Mouse (Mus musculus): ENCODE data around the gene Ahnak. TPM values are rescaled to one million over a fixed set of nuclear protein-coding genes. Genes with fewer than 3 reads are reported as not detected.

The Ahnak gene
- polyA plus RNA-seq, 1 experiment from 2014 or later, result 8.5 TPM

DNA sequence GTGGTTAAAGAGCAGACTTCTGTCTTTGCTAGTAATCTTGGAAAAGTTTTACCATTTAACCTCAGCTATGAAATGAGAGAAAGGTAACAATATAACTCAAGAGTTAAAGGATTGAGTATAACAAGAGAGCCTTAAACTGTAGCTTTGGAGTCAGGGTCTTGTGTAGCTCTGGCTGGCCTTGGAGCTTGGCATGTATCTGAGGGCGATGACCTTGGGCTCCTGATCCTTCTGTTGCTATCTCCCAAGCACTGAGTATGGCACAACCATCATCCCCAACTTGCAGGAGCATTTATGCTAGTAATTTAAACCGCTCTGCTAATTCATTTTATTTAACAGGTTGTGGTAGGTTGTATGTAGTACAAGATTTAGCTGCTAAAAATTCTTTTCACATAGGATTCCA is 13.6 kb upstream of the Ahnak start:
- ATAC-seq (ENCODE audit: low FRiP score), result no peak
- no peaks in the 10 kb centered on the region for H3K27me3 ChIP-seq
- no peak overlapping the region for H3K27ac ChIP-seq
- WGBS, result 93% methylated on average over 2 of the region's 2 CpGs
- H3K4me2 ChIP-seq, result no peak overlapping the region
- H3K9ac ChIP-seq, result no peak overlapping the region
- H3K4me1 ChIP-seq, result no peaks in the 10 kb centered on the region; the same call in 1 of the 2 replicates
- H3K4me3 ChIP-seq (replicated peaks), result no peak overlapping the region
- H3K9me3 ChIP-seq, result no peaks in the 10 kb centered on the region
- H3K36me3 ChIP-seq (replicated peaks), result peaks cover 97% of the 10 kb centered on the region

DNA sequence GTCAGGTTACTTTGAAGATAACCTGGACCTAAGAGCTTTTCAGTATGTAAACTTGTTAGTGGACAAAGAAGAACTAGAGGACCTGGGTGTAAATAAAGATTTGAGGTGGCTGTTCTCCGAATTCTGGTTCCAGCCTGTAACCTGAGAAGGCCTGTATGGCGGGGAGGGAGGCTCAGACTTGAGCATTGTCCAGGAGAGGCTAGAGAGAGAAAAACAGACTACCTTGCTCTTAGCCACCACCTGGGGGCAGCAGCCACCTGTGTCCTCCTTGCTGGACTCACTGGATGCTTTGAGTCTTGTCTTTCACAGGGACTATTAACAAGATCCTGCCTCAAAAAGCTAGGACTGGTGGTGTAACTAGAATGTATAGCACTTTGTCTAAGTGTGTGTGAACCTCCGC is 12.5 kb upstream of the Ahnak start:
- 53% methylated on average over 3 of the region's 3 CpGs for WGBS
- Histone ChIP-seq H3K9me3 (no peaks in the 10 kb centered on the region), H3K4me1 (no peaks in the 10 kb centered on the region; the same call in 1 of the 2 replicates), H3K4me3 (replicated peaks) (no peak overlapping the region), H3K27me3 (no peaks in the 10 kb centered on the region), H3K36me3 (replicated peaks) (peaks cover 94% of the 10 kb centered on the region), H3K9ac (no peak overlapping the region), H3K27ac (no peak overlapping the region), H3K4me2 (no peak overlapping the region)
- peak; percentile 79 for ATAC-seq (ENCODE audit: low FRiP score)

DNA sequence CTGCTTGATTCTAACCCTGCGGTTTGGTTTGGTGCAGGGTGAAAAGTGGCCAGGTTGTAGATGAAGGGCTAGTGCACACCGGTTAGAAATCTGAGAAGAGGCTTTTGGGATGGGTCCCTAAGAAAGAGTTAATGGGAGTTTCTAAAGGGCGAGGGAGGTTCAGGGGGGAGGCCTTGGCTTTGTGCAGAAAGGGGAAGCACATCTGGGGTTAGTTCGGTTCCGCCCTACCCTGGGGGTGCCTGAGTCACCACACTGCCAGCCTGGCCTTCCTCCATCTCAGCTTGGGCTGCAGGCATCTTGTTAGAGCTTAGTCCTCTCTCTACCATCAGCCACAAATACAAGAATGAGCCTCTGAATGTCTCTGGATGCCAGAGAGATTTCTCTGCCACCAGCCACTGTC is 8.3 kb upstream of the Ahnak start:
- Histone ChIP-seq H3K27me3 (no peaks in the 10 kb centered on the region), H3K36me3 (replicated peaks) (peaks cover 55% of the 10 kb centered on the region), H3K27ac (no peak overlapping the region), H3K9me3 (no peaks in the 10 kb centered on the region), H3K4me1 (peaks cover 31% of the 10 kb centered on the region), H3K4me2 (no peak overlapping the region), H3K4me3 (replicated peaks) (no peak overlapping the region), H3K9ac (no peak overlapping the region)
- ATAC-seq (ENCODE audit: low FRiP score), result no peak
- 47% methylated on average over 5 of the region's 5 CpGs for WGBS

DNA sequence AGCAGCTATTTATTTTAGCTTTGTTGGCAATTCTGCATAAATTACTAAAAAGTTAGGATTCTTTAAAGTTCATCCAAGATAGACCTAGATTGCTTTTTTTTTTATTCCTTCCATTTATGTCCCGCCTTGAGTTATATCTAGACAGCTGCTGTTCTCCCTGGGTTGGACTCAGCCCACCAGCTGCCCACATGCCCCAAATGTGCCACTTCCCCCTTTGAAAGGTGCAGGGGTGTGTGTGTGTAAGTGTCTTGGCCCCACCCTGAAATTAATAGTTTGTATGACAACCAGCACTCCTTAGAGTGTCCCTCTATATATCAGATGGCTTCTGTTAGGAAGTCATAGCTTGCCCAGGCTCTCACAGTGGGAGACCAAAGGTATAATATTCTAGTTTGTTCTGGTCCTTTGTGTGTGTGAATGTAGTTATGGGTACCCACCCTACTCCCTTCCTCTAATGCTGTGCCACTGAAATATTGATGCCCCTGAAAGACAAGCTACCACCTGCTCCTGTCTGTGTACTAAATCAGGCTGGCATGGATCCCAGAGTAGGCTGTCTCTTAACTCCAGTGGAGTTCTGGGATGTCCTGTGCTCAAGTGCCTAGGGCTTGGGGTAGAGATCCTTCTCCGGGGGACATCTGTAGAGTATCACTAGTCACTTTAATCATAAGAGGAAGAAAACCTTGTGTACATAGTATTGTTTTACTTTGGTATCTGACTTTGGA is 7.5 kb upstream of the Ahnak start:
- H3K9me3 ChIP-seq, result no peaks in the 10 kb centered on the region
- no peak overlapping the region for H3K27ac ChIP-seq
- H3K9ac ChIP-seq, result no peak overlapping the region
- H3K27me3 ChIP-seq, result no peaks in the 10 kb centered on the region
- 81% methylated on average over 2 of the region's 2 CpGs for WGBS
- H3K4me2 ChIP-seq, result no peak overlapping the region
- H3K36me3 ChIP-seq (replicated peaks), result peaks cover 47% of the 10 kb centered on the region
- H3K4me3 ChIP-seq (replicated peaks), result no peak overlapping the region
- no peak for ATAC-seq (ENCODE audit: low FRiP score)
- peaks cover 34% of the 10 kb centered on the region for H3K4me1 ChIP-seq

- ATAC-seq (ENCODE audit: low FRiP score), result no peak
- H3K9ac ChIP-seq, result 0 out of 2 replicates have a peak overlapping the region, but pooled peaks have one; percentile 34
- no peaks in the 10 kb centered on the region for H3K9me3 ChIP-seq
- H3K27ac ChIP-seq, result 0 out of 2 replicates have a peak overlapping the region, but pooled peaks have one; percentile 1
- WGBS, result 53% methylated on average over 5 of the region's 5 CpGs
- no peak overlapping the region for H3K4me2 ChIP-seq
- H3K4me3 ChIP-seq (replicated peaks), result no peak overlapping the region
- H3K4me1 ChIP-seq, result peaks cover 34% of the 10 kb centered on the region
- H3K27me3 ChIP-seq, result peaks cover 4% of the 10 kb centered on the region
- peaks cover 38% of the 10 kb centered on the region for H3K36me3 ChIP-seq (replicated peaks)
Observed at GRCm38 (mm10) chr19:8982303-8983149, 6.6 kb upstream of the Ahnak start.

DNA sequence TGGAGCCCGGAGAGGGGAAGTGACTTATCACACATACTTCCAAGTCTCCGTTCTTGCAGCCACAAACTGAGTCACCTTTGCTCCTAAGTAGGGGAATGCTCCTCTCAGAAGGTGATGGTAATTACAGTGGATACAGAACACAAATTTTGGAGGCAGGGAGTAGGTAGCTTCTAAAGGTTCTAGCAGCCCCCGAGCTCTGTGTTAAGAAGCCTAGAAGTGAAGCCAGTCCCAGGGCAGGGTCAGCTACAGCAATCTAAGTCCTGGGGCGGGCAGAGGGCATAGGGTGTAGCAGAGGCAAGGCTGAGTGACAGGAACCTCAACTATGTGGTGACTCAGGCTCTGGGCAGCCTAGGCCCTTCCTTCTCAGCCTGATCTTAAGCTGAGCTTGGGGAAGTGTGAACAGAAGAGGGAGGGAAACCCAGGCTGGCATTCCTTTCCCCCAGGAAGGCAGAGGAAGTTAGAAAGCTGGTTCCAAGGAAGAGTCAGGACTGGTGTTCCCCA is 5.9 kb upstream of the Ahnak start:
- no peak overlapping the region for H3K4me3 ChIP-seq (replicated peaks)
- H3K27me3 ChIP-seq, result peaks cover 11% of the 10 kb centered on the region
- H3K9me3 ChIP-seq, result no peaks in the 10 kb centered on the region
- 56% methylated on average over 4 of the region's 4 CpGs for WGBS
- peaks cover 31% of the 10 kb centered on the region for H3K36me3 ChIP-seq (replicated peaks)
- H3K4me2 ChIP-seq, result no peak overlapping the region
- no peak for ATAC-seq (ENCODE audit: low FRiP score)
- peaks cover 40% of the 10 kb centered on the region for H3K4me1 ChIP-seq
- H3K9ac ChIP-seq, result 0 out of 2 replicates have a peak overlapping the region, but pooled peaks have one; percentile 34
- H3K27ac ChIP-seq, result peak overlapping the region; percentile 76

DNA sequence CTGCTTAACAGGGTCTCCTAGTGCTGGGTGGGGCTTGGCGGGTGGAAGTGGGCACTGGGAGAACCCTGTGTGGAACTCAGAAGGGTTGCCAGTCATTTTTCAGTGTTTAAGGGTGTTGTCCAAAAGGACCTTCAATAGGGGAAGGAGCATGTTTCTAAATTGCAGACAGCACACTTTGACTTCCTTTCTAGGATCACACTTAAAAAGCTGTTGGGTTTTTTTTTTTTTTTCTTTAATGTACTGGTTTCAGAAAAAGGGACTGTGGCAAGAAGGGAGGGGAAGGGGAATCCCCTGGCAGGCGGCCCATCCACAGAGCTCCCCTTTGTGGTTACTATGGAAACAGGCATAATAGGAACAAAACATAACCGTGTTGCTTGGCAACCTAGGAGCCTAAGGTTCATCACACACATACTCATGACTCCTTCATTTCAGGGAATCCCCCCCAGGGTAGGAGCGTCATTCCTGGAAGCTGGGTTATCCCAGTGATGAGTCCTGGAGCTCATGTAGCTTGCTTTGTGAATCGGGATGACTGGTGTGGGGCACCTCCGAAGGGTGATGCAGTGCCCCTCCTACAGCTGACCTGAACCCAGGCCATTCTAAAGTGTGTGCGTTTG is 4.7 kb upstream of the Ahnak start:
- H3K4me2 ChIP-seq, result peak overlapping the region; percentile 41
- ATAC-seq (ENCODE audit: low FRiP score), result peak; percentile 86
- WGBS, result 5% methylated on average over 7 of the region's 7 CpGs

DNA sequence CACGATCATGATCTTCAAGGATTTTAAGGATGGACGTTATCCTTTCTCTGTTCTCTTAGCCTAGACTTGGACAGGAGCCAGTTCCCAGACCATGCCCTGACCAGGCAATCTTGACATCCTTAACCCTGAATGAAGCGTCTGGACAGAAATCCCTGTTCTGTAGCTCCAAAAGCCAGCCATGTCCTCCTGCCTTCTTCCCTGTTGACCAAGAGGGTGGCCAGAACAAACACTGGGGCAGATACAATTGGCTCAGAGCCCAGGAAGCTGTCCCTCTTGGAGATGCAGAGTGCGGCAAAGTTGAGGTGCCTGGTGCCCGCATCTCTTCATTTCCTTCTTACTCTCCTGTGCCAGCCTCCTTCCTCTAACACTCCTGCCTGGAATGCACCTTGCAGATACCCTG is 3.2 kb upstream of the Ahnak start:
- Histone ChIP-seq H3K27ac (no peak overlapping the region), H3K4me1 (peaks cover 67% of the 10 kb centered on the region), H3K9ac (no peak overlapping the region), H3K36me3 (replicated peaks) (peaks cover 5% of the 10 kb centered on the region), H3K4me2 (no peak overlapping the region), H3K4me3 (replicated peaks) (no peak overlapping the region), H3K9me3 (no peaks in the 10 kb centered on the region), H3K27me3 (peaks cover 37% of the 10 kb centered on the region)
- no peak for ATAC-seq (ENCODE audit: low FRiP score)
- 76% methylated on average over 5 of the region's 5 CpGs for WGBS

More for the DNA sequence above, 4.7 kb upstream of the Ahnak start:
- Histone ChIP-seq H3K9ac (0 out of 2 replicates have a peak overlapping the region, but pooled peaks have one; percentile 34), H3K9me3 (no peaks in the 10 kb centered on the region), H3K4me1 (peaks cover 51% of the 10 kb centered on the region), H3K36me3 (replicated peaks) (peaks cover 19% of the 10 kb centered on the region), H3K4me3 (replicated peaks) (peak overlapping the region; percentile 6; the same call in 1 of the 2 replicates), H3K27me3 (peaks cover 23% of the 10 kb centered on the region), H3K27ac (peak overlapping the region; percentile 76)

GRCm38 (mm10) chr19:8987816-8988215 is 1.3 kb upstream of the Ahnak start:
- 50% methylated on average over 2 of the region's 2 CpGs for WGBS
- no peak overlapping the region for H3K4me2 ChIP-seq

DNA sequence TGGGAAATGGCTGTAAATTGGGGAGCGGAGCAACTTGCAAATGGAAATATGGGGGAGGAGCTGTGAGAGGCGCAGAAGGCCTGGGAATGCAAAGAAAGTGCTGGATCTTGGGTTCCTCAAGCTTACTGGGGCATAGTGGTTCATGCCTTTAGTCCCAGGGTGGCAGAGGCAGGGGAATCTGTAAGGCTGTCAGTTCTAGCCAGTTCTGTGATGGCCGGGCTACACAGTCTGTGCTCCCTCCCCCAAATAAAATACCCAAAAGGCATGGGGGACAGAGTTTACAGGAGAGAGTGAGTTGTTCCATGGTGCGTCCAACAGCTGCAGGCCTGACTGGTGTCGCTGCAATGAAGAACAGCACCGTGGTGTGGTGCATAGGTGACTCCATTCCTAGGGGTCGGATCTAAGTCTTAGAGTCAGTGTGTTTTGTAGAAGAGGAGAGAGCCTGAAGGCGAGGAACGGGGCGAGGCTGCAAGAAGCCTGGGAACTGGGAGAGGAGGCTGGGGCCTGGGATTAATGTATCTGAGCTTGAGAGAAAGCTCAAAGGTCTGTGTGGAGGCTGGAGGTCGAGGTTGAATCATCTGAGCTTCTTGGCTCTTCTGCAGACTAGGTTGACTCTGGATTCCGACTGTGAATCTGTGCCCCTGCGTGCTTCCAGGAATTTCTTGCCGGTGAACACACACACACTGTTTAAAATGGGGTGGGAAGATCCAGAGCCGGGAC is 578 bp upstream of the Ahnak start:
- Histone ChIP-seq H3K9ac (peak overlapping the region; percentile 64), H3K4me2 (peak overlapping the region; percentile 96), H3K4me3 (replicated peaks) (peak overlapping the region; percentile 55), H3K27ac (no peak overlapping the region), H3K36me3 (replicated peaks) (no peaks in the 10 kb centered on the region), H3K9me3 (no peaks in the 10 kb centered on the region), H3K4me1 (peaks cover 55% of the 10 kb centered on the region), H3K27me3 (peaks cover 42% of the 10 kb centered on the region)
- no peak for ATAC-seq (ENCODE audit: low FRiP score)
- WGBS, result 12% methylated on average over 15 of the region's 15 CpGs

More at GRCm38 (mm10) chr19:8987816-8988215, 1.3 kb upstream of the Ahnak start:
- Histone ChIP-seq H3K27me3 (peaks cover 42% of the 10 kb centered on the region), H3K9ac (no peak overlapping the region; the same call in 1 of the 2 replicates), H3K4me3 (replicated peaks) (no peak overlapping the region), H3K4me1 (peaks cover 62% of the 10 kb centered on the region), H3K36me3 (replicated peaks) (no peaks in the 10 kb centered on the region), H3K9me3 (no peaks in the 10 kb centered on the region), H3K27ac (0 out of 2 replicates have a peak overlapping the region, but pooled peaks have one; percentile 2)
- no peak for ATAC-seq (ENCODE audit: low FRiP score)

GRCm38 (mm10) chr19:8989567-8990431 is 715 bp downstream of the Ahnak start:
- Histone ChIP-seq H3K36me3 (replicated peaks) (no peaks in the 10 kb centered on the region), H3K27me3 (peaks cover 42% of the 10 kb centered on the region), H3K27ac (no peak overlapping the region), H3K4me3 (replicated peaks) (peak overlapping the region; percentile 55), H3K4me2 (peak overlapping the region; percentile 96), H3K9me3 (no peaks in the 10 kb centered on the region), H3K9ac (peak overlapping the region; percentile 64), H3K4me1 (peaks cover 43% of the 10 kb centered on the region)
- ATAC-seq (ENCODE audit: low FRiP score), result peak; percentile 63
- WGBS, result under 1% methylated on average over 51 of the region's 53 CpGs
